Mouse (Mus musculus) embryo, embryonic 11 days (tissue): ENCODE measurements around the gene Pnp.
A peak's percentile ranks its signal among the peaks of the same experiment; 100 is the strongest.
"Not testable (repeated sequence)": the region's sequence is repeated elsewhere in the genome, so short reads cannot be mapped to it uniquely, and the experiment has no call there.

Experiments used
- DNase-seq: peaks from one replicate; pipeline ENCODE4 v3.0.0-alpha.2; 2015

Pnp gene

GRCm38 (mm10) chr14:50931493-50932020 is 675 bp downstream of the Pnp start:
- DNase-seq, result peak; percentile 19

GRCm38 (mm10) chr14:50936649-50937048 is 5.8 kb downstream of the Pnp start:
- no peak for DNase-seq

GRCm38 (mm10) chr14:50938119-50938908 is 7.4 kb downstream of the Pnp start:
- no peak for DNase-seq

GRCm38 (mm10) chr14:50938940-50939339 is 8.1 kb downstream of the Pnp start:
- DNase-seq, result no peak

- peak; percentile 95 for DNase-seq
Measured at GRCm38 (mm10) chr14:50943932-50944667, 13.2 kb downstream of the Pnp start, which contains the start of gene Gm49342. Gene Gm49342 (plus strand): TSS chr14:50944517.

GRCm38 (mm10) chr14:50944668-50945033 is 13.8 kb downstream of the Pnp start:
- DNase-seq, result not testable (repeated sequence)

GRCm38 (mm10) chr14:50945081-50945480 is 14.2 kb downstream of the Pnp start:
- not testable (repeated sequence) for DNase-seq

GRCm38 (mm10) chr14:50945526-50945925 is 14.6 kb downstream of the Pnp start:
- not testable (repeated sequence) for DNase-seq

- DNase-seq, result no peak
Measured at GRCm38 (mm10) chr14:50955487-50955886, 24.6 kb downstream of the Pnp start.

- DNase-seq, result peak; percentile 31
Measured at GRCm38 (mm10) chr14:50955942-50956508, 25.1 kb downstream of the Pnp start, which contains the start of gene Pnp2. Gene Pnp2 (plus strand): TSS chr14:50955992.

- DNase-seq, result not testable (repeated sequence)
Measured at GRCm38 (mm10) chr14:50956724-50957123, 25.8 kb downstream of the Pnp start.

- DNase-seq, result not testable (repeated sequence)
Measured at GRCm38 (mm10) chr14:50957146-50957545, 26.3 kb downstream of the Pnp start.

GRCm38 (mm10) chr14:50958289-50958995 is 27.6 kb downstream of the Pnp start:
- not testable (repeated sequence) for DNase-seq

- DNase-seq, result no peak
Measured at GRCm38 (mm10) chr14:50968216-50968980, 37.5 kb downstream of the Pnp start.

- DNase-seq, result no peak
Measured at GRCm38 (mm10) chr14:50969041-50969440, 38.2 kb downstream of the Pnp start.

GRCm38 (mm10) chr14:50969558-50970544 is 39.0 kb downstream of the Pnp start:
- DNase-seq, result peak; percentile 23

- no peak for DNase-seq
Measured at GRCm38 (mm10) chr14:50970822-50971221, 39.9 kb downstream of the Pnp start.

GRCm38 (mm10) chr14:50973054-50973453 is 42.2 kb downstream of the Pnp start:
- DNase-seq, result not testable (repeated sequence)

- no peak for DNase-seq
Measured at GRCm38 (mm10) chr14:50973700-50974099, 42.8 kb downstream of the Pnp start.

GRCm38 (mm10) chr14:50975001-50975400 is 44.1 kb downstream of the Pnp start:
- DNase-seq, result no peak

- DNase-seq, result peak; percentile 33
Measured at GRCm38 (mm10) chr14:50976674-50977073, 45.8 kb downstream of the Pnp start.
